Comparison of ENCODE assay signal across 18 mouse cellular contexts in the genomic region with DNA sequence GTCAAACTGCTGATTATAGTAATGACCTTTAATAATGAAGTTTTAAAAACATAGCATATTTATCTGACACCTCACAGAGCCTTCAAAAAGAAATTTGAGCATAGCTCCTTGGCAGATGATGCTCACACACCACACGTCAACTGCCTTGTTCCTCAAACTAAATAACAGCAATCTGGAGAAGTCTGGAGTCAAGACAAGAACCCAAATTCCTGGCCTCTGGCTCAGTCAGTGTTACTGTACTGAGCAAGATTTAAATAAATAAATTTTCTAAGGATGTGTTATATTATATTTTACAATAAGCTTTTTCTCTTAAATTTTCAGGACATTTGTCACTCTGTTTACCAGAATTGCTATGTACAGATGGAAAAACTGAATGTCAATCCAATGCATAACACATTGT.
"Had no signal": no experiment of that assay in that cellular context is flagged by ENCODE, and none has a peak within 500 bp of the region (broad histone marks: within the 10 kb centered on the region; RNA-seq: fewer than 3 reads in every experiment).

No protein-coding gene starts in this region.

- H3K4me1 ChIP-seq: limb, embryonic 12.5 days; limb, embryonic 15.5 days; megakaryocyte, embryonic 14.5 days; midbrain, embryonic 10.5 days; midbrain, embryonic 13.5 days had no signal

- DNase-seq: kidney, adult 18-20 months; kidney, adult 9 months; kidney, postnatal 14 days; kidney, postnatal 4 days; left cerebral cortex, postnatal 4 days; liver, postnatal 0 days; lung, postnatal 36 days; thymus, adult 18-20 months; thymus, postnatal 4 days had no signal

- H3K4me3 ChIP-seq: limb, embryonic 12.5 days; limb, embryonic 15.5 days; megakaryocyte, embryonic 14.5 days; midbrain, embryonic 10.5 days; midbrain, embryonic 13.5 days had no signal

- H3K9me3 ChIP-seq: limb, embryonic 12.5 days; limb, embryonic 15.5 days; midbrain, embryonic 10.5 days; midbrain, embryonic 13.5 days had no signal

- H3K36me3 ChIP-seq: limb, embryonic 12.5 days; limb, embryonic 15.5 days; midbrain, embryonic 10.5 days; midbrain, embryonic 13.5 days had no signal

- ATAC-seq: intestine, embryonic 16.5 days; liver, postnatal 0 days; lung, postnatal 0 days; midbrain, embryonic 13.5 days had no signal

- H3K27ac ChIP-seq: limb, embryonic 12.5 days; limb, embryonic 15.5 days; liver, embryonic 14.5 days; midbrain, embryonic 10.5 days; midbrain, embryonic 13.5 days had no signal

- H3K27me3 ChIP-seq: limb, embryonic 12.5 days; limb, embryonic 15.5 days; megakaryocyte, embryonic 14.5 days; midbrain, embryonic 13.5 days had no signal

- H3K9ac ChIP-seq: limb, embryonic 12.5 days; limb, embryonic 15.5 days; liver, embryonic 14.5 days; liver, postnatal 0 days; midbrain, embryonic 13.5 days had no signal

- H3K4me2 ChIP-seq: limb, embryonic 12.5 days; limb, embryonic 15.5 days; liver, embryonic 11.5 days; midbrain, embryonic 13.5 days had no signal
